Mouse (Mus musculus) intestine, postnatal 0 days (tissue): ENCODE data around the gene B4galt1. TPM values are rescaled to one million over a fixed set of nuclear protein-coding genes. Genes with fewer than 3 reads are reported as not detected.

Source experiments
- ATAC-seq: fragments of 200-750 bp; cut with Nextera tagmentation; 2 replicates; pipeline ENCODE4 v1.8.0; 2017; ENCODE audit warnings: mild to moderate bottlenecking, moderate TSS enrichment, moderate library complexity
- H3K27ac ChIP-seq: fragments of 300-500 bp; sonication (generic); 2 replicates; pipeline ENCODE4 v1.5.1; 2014; ENCODE audit warnings: mild to moderate bottlenecking, low read depth, low read length, moderate library complexity
- H3K27me3 ChIP-seq: fragments of 300-500 bp; sonication (generic); replicated peaks from 2 replicates; pipeline ENCODE4 v1.6.1; 2014; ENCODE audit warnings: low read length, mixed read lengths; ENCODE audit not compliant: control insufficient read depth, insufficient read depth
- H3K36me3 ChIP-seq: fragments of 300-500 bp; sonication (generic); 2 replicates; pipeline ENCODE4 v1.6.1; 2014; ENCODE audit warnings: mild to moderate bottlenecking, moderate library complexity; ENCODE audit not compliant: control insufficient read depth, insufficient read depth
- H3K4me1 ChIP-seq: fragments of 300-500 bp; sonication (generic); replicated peaks from 2 replicates; pipeline ENCODE4 v1.6.1; 2014; ENCODE audit warnings: antibody characterized with exemption, low read length, mixed read lengths; ENCODE audit not compliant: control insufficient read depth, insufficient read depth
- H3K4me2 ChIP-seq: fragments of 300-500 bp; sonication (generic); replicated peaks from 2 replicates; pipeline ENCODE4 v1.6.1; 2014; ENCODE audit warnings: low read depth, mild to moderate bottlenecking, moderate library complexity
- H3K4me3 ChIP-seq: fragments of 300-500 bp; sonication (generic); 2 replicates; pipeline ENCODE4 v1.5.1; 2014; ENCODE audit warnings: low read depth, low read length
- H3K9ac ChIP-seq: fragments of 300-500 bp; sonication (generic); 2 replicates; pipeline ENCODE4 v1.6.1; 2014; ENCODE audit warnings: mild to moderate bottlenecking, low read depth, low read length
- H3K9me3 ChIP-seq: fragments of 300-500 bp; sonication (generic); 2 replicates; pipeline ENCODE4 v1.6.1; 2016; ENCODE audit warnings: mixed run types; ENCODE audit not compliant: control insufficient read depth
- CTCF ChIP-seq: sonication (generic); IDR thresholded peaks from 2 replicates; pipeline ENCODE4 v1.5.1; 2016; ENCODE audit warnings: low read depth, mild to moderate bottlenecking, control low read depth, antibody characterized with exemption, moderate library complexity
- WGBS: fragments of 180-500 bp; shearing (Covaris S2); extraction: QIAGEN DNeasy Blood & Tissue Kit; methylation state at CpG from one replicate; pipeline ENCODE4 v1.1.7; 2014; 5-methylcytosine and 5-hydroxymethylcytosine counted together
- polyA plus RNA-seq: library from polyadenylated mRNA; unstranded; fragments of >200 nt; fragmentation: Nextera tagmentation; extraction: Ambion mirVana; gene quantifications from 2 replicates; pipeline ENCODE4 v1.2.1, GENCODE M21; 2015

The B4galt1 gene
- polyA plus RNA-seq, 1 experiment from 2014 or later: 15.3 TPM

DNA sequence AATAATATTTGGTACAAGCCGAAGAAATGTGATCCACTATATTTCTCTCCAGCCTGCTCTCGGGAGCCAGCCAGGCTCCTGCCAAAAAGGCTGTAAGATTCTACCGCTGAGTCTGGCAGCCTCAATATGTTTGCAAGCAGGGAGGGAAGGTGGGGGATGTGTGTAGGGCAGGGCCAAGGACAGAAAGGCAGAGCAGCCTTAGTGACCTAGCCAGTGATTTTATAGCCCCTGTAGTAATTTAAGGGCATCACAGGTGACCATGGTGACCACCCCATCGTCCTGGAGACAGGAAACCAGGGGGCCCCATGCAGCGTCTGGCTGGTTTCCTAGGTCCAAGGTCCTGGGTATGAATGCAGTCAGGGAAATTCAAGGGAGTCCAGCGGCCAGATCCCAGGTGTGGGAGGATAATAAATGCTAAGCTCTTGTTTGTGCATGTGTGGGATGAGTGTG, 20.4 kb upstream of the B4galt1 start:
- peaks cover 5% of the 10 kb centered on the region; the same call in 1 of the 2 replicates for H3K27me3 ChIP-seq
- TF ChIP-seq CTCF: no peak
- H3K9me3 ChIP-seq: no peaks in the 10 kb centered on the region
- no peak overlapping the region for H3K4me3 ChIP-seq
- 0 out of 2 replicates have a peak, but pooled peaks cover 5% of the 10 kb centered on the region for H3K4me1 ChIP-seq
- no peaks in the 10 kb centered on the region for H3K36me3 ChIP-seq
- H3K9ac ChIP-seq: no peak overlapping the region
- ATAC-seq: peak; percentile 84
- WGBS: 19% methylated on average over 6 of the region's 6 CpGs
- H3K4me2 ChIP-seq: no peak overlapping the region
- no peak overlapping the region for H3K27ac ChIP-seq

GRCm38 (mm10) chr4:40873320-40873719, 19.5 kb upstream of the B4galt1 start:
- Histone ChIP-seq H3K4me3 (no peak overlapping the region), H3K27me3 (peaks cover 5% of the 10 kb centered on the region), H3K4me2 (no peak overlapping the region), H3K9ac (no peak overlapping the region), H3K36me3 (no peaks in the 10 kb centered on the region), H3K27ac (no peak overlapping the region; the same call in 1 of the 2 replicates), H3K9me3 (no peaks in the 10 kb centered on the region), H3K4me1 (0 out of 2 replicates have a peak, but pooled peaks cover 5% of the 10 kb centered on the region)
- 81% methylated on average over 2 of the region's 2 CpGs for WGBS
- no peak for ATAC-seq
- no peak for TF ChIP-seq CTCF

GRCm38 (mm10) chr4:40872129-40872528, 18.3 kb upstream of the B4galt1 start:
- WGBS: 89% methylated on average over 3 of the region's 3 CpGs
- no peak overlapping the region for H3K4me3 ChIP-seq
- H3K4me1 ChIP-seq: 0 out of 2 replicates have a peak, but pooled peaks cover 2% of the 10 kb centered on the region
- H3K27ac ChIP-seq: no peak overlapping the region
- no peaks in the 10 kb centered on the region for H3K9me3 ChIP-seq
- no peak overlapping the region for H3K9ac ChIP-seq
- H3K27me3 ChIP-seq: peaks cover 4% of the 10 kb centered on the region
- no peak for TF ChIP-seq CTCF
- no peak overlapping the region for H3K4me2 ChIP-seq
- H3K36me3 ChIP-seq: no peaks in the 10 kb centered on the region
- ATAC-seq: no peak

- TF ChIP-seq CTCF: no peak
- H3K9ac ChIP-seq: no peak overlapping the region
- H3K27me3 ChIP-seq: no peaks in the 10 kb centered on the region; the same call in 1 of the 2 replicates
- H3K36me3 ChIP-seq: no peaks in the 10 kb centered on the region
- no peaks in the 10 kb centered on the region for H3K4me1 ChIP-seq
- no peak for ATAC-seq
- no peaks in the 10 kb centered on the region for H3K9me3 ChIP-seq
- H3K4me3 ChIP-seq: no peak overlapping the region
- H3K4me2 ChIP-seq: no peak overlapping the region
- no peak overlapping the region for H3K27ac ChIP-seq
- WGBS: 84% methylated on average over 4 of the region's 4 CpGs
These were observed 16.4 kb upstream of the B4galt1 start for GRCm38 (mm10) chr4:40870206-40870605.

DNA sequence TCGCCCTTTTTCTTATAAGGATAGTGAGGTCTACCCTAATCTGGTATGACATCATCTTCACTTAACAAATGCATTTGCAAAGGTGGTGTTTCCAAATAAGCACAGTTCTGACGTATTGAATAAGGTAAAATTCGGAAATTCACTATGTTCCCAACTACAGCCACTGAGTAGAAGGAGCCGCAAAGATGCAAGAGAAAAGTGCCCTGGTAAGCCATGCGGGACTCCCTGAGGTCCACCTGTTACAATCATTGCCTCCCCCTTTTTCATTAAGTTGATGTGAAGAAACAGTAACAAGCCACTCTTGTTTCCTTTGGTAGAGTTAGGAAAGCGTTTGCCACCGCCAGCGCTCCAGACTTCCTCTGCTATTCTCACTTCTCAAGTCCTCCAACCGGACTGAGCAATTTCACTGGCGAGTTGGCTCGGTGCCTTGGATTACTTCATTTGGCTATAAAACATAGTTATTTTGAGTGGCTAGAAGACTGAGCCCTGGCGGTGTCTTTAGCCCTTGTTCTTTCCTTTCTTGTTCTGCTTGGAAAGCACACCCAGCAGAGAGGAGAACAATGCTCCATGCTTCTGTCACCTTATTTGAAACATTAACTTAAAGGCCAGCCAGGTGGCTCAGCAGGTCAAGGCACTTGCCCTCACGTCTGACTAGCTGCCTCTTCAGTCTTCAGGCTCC, 14.9 kb upstream of the B4galt1 start:
- 53% methylated on average over 13 of the region's 13 CpGs for WGBS
- Histone ChIP-seq H3K27ac (no peak overlapping the region), H3K27me3 (no peaks in the 10 kb centered on the region; the same call in 1 of the 2 replicates), H3K36me3 (no peaks in the 10 kb centered on the region), H3K4me2 (no peak overlapping the region), H3K4me1 (no peaks in the 10 kb centered on the region), H3K4me3 (no peak overlapping the region), H3K9me3 (no peaks in the 10 kb centered on the region), H3K9ac (no peak overlapping the region)
- peak; percentile 22; the same call in 1 of the 2 replicates for ATAC-seq
- peak; percentile 19; the same call in 1 of the 2 replicates for TF ChIP-seq CTCF

GRCm38 (mm10) chr4:40864361-40864760, 10.6 kb upstream of the B4galt1 start:
- H3K27ac ChIP-seq: no peak overlapping the region
- H3K9ac ChIP-seq: no peak overlapping the region
- H3K4me2 ChIP-seq: no peak overlapping the region
- no peak for TF ChIP-seq CTCF
- no peaks in the 10 kb centered on the region for H3K36me3 ChIP-seq
- no peaks in the 10 kb centered on the region for H3K9me3 ChIP-seq
- WGBS: 92% methylated on average over 12 of the region's 12 CpGs
- no peak for ATAC-seq
- no peaks in the 10 kb centered on the region for H3K4me1 ChIP-seq
- H3K4me3 ChIP-seq: no peak overlapping the region
- H3K27me3 ChIP-seq: no peaks in the 10 kb centered on the region; the same call in 1 of the 2 replicates
